8 mouse cellular contexts compared by ENCODE assay signal in genomic region chrX:41400058-41400904, GRCm38 (mm10). TPM values are rescaled to one million over a fixed set of nuclear protein-coding genes. Genes with fewer than 3 reads are reported as not detected.
DNase-seq lines count a peak whose midpoint lies in the region; ATAC-seq and TF ChIP-seq lines count a peak whose summit lies in the region.

Gria3 (plus strand) TSS chrX:41400854.

- DNase-seq in layer of hippocampus, adult 11-12 months (ENCODE audit: low spot score): peak; percentile 33
- no peak for DNase-seq in layer of hippocampus, adult 9-10 months (ENCODE audit: low spot score)
- peak; percentile 74 for DNase-seq in brain, embryonic 14.5 days (ENCODE audit: low read depth)
- peak in 1 of 2 experiments; percentile 31 for DNase-seq in layer of hippocampus, postnatal 14 days (ENCODE audit: low spot score in 2 of 2)
- DNase-seq in splenic B cell, adult 2 months (ENCODE audit: low read depth, low spot score): peak; percentile 2

- peak within 1 kb of the TSS; percentile 52 to 63 for H3K4me3 ChIP-seq in heart, embryonic 14.5 days (ENCODE audit: control insufficient read depth in 1 of 2, insufficient read depth in 1 of 2, low read depth in 1 of 2, low read length in 2 of 2)

- peak within 1 kb of the TSS; percentile 79 for H3K4me2 ChIP-seq in heart, embryonic 14.5 days (ENCODE audit: low read length)

- no peaks in the 10 kb centered on the region for H3K4me1 ChIP-seq in heart, embryonic 14.5 days (ENCODE audit: control insufficient read depth in 2 of 2, insufficient read depth in 2 of 2, low read length in 2 of 2)

- ATAC-seq in heart, embryonic 14.5 days (ENCODE audit: insufficient number of reproducible peaks, insufficient read depth, low FRiP score, low read depth): no peak
- ATAC-seq in megakaryocyte, adult 5-6 weeks (ENCODE audit: poor library complexity, severe bottlenecking): peak; percentile 51
- no peak for ATAC-seq in monocyte, adult 5-6 weeks (replicated peaks; ENCODE audit: insufficient number of reproducible peaks, low FRiP score, low TSS enrichment, poor library complexity, severe bottlenecking)

- 16% methylated on average over 21 of the region's 21 CpGs for WGBS in heart, embryonic 14.5 days

- no peaks in the 10 kb centered on the region for H3K9me3 ChIP-seq in heart, embryonic 14.5 days (ENCODE audit: control insufficient read depth, low read length)

- no peaks in the 10 kb centered on the region for H3K36me3 ChIP-seq in heart, embryonic 14.5 days (ENCODE audit: control insufficient read depth, insufficient read depth, low read length)
- H3K36me3 ChIP-seq in splenic B cell, adult 2 months (ENCODE audit: control insufficient read depth, insufficient read depth, low read length, poor library complexity, severe bottlenecking): no peaks in the 10 kb centered on the region

- TF ChIP-seq POLR2A in brain, embryonic 14.5 days (IDR thresholded peaks at IDR 0.05; ENCODE audit: borderline replicate concordance, extremely low read depth, insufficient read depth, insufficient read length, poor library complexity, severe bottlenecking): peak; percentile 26; the same call in 1 of the 2 replicates

- H3K27ac ChIP-seq in heart, embryonic 14.5 days (replicated peaks in 1 of 2; ENCODE audit: control insufficient read depth in 1 of 2, insufficient read depth in 1 of 2, low read depth in 2 of 2, low read length in 2 of 2): peak within 1 kb of the TSS; percentile 15 to 59

- TF ChIP-seq CTCF in brain, embryonic 14.5 days (IDR thresholded peaks at IDR 0.05; ENCODE audit: borderline replicate concordance, extremely low read depth, insufficient read depth, insufficient read length): no peak

- H3K9ac ChIP-seq in heart, embryonic 14.5 days (ENCODE audit: low read length): peak within 1 kb of the TSS; percentile 70

- H3K27me3 ChIP-seq in heart, embryonic 14.5 days (ENCODE audit: control insufficient read depth, insufficient read depth, low read length): no peaks in the 10 kb centered on the region
- H3K27me3 ChIP-seq in splenic B cell, adult 2 months (ENCODE audit: control insufficient read depth, insufficient read depth, low read length, poor library complexity, severe bottlenecking): no peaks in the 10 kb centered on the region

RNA-seq across cellular contexts. Expression of gene Gria3, which starts in this region (rescaled TPM):
- polyA plus RNA-seq in brain, embryonic 14.5 days (2012; rRNA removed): 13.6 and 19.7 TPM in 2 replicates
- polyA plus RNA-seq in heart, embryonic 14.5 days (2014; fragmentation: Nextera tagmentation; extraction: Ambion mirVana): 6.7 and 7.8 TPM in 2 replicates
- 100 to 1,000 TPM; 115 to 138 TPM for total RNA-seq in layer of hippocampus, postnatal 14 days (2021)
- 64.7 and 66.8 TPM in 2 replicates for total RNA-seq in megakaryocyte, adult 5-6 weeks (2015)
- total RNA-seq in megakaryocyte, adult 5-6 weeks (2017): 36.9 and 43.7 TPM in 2 replicates
- 0.39 TPM in 1 of 3 replicates, not detected in the others for total RNA-seq in monocyte, adult 5-6 weeks (2017)

Comparison
In these comparisons a context has a peak if more than half of its experiments do, and no peak if none do; other contexts are left out.
1. RNA of gene Gria3 (total RNA-seq): 115 to 138 TPM in layer of hippocampus, postnatal 14 days and 36.9 to 66.8 TPM in megakaryocyte, adult 5-6 weeks; 0.39 TPM in monocyte, adult 5-6 weeks; every median in the first group is over 10 times any median in the second.